Mouse (Mus musculus) liver, embryonic 15.5 days (tissue): ENCODE data around the gene Pde10a. TPM values are rescaled to one million over a fixed set of nuclear protein-coding genes. Genes with fewer than 3 reads are reported as not detected.

Experiments
- ATAC-seq: fragments of 200-750 bp; cut with Nextera tagmentation; 2 replicates; pipeline ENCODE4 v1.8.0; 2017; ENCODE audit warnings: moderate number of reproducible peaks, mild to moderate bottlenecking, moderate library complexity; ENCODE audit not compliant: insufficient read depth
- H3K27ac ChIP-seq: fragments of 300-500 bp; sonication (generic); replicated peaks from 2 replicates; pipeline ENCODE4 v1.5.1; 2015; ENCODE audit warnings: mild to moderate bottlenecking, inconsistent platforms
- H3K27me3 ChIP-seq: fragments of 300-500 bp; sonication (generic); 2 replicates; pipeline ENCODE4 v1.6.1; 2015; ENCODE audit warnings: mild to moderate bottlenecking, inconsistent platforms
- H3K36me3 ChIP-seq: fragments of 300-500 bp; sonication (generic); replicated peaks from 2 replicates; pipeline ENCODE4 v1.6.1; 2015; ENCODE audit warnings: moderate library complexity, mild to moderate bottlenecking, inconsistent platforms
- H3K4me1 ChIP-seq: fragments of 300-500 bp; sonication (generic); replicated peaks from 2 replicates; pipeline ENCODE4 v1.6.1; 2015; ENCODE audit warnings: inconsistent platforms
- H3K4me2 ChIP-seq: fragments of 300-500 bp; sonication (generic); 2 replicates; pipeline ENCODE4 v1.6.1; 2015; ENCODE audit warnings: moderate library complexity, mild to moderate bottlenecking, inconsistent platforms
- H3K4me3 ChIP-seq: fragments of 300-500 bp; sonication (generic); replicated peaks from 2 replicates; pipeline ENCODE4 v1.5.1; 2015; ENCODE audit warnings: mild to moderate bottlenecking, inconsistent platforms
- H3K9ac ChIP-seq: fragments of 300-500 bp; sonication (generic); 2 replicates; pipeline ENCODE4 v1.6.1; 2015; ENCODE audit warnings: moderate library complexity, mild to moderate bottlenecking, inconsistent platforms
- H3K9me3 ChIP-seq: fragments of 300-500 bp; sonication (generic); replicated peaks from 2 replicates; pipeline ENCODE4 v1.6.1; 2016; ENCODE audit warnings: inconsistent platforms
- WGBS: fragments of 180-500 bp; shearing (Covaris S2); methylation state at CpG from one replicate; pipeline ENCODE4 v1.1.7; 2015; ENCODE audit warnings: mixed read lengths; ENCODE audit not compliant: insufficient replicate concordance; 5-methylcytosine and 5-hydroxymethylcytosine counted together
- polyA plus RNA-seq: library from polyadenylated mRNA; unstranded; fragments of >200 nt; fragmentation: Nextera tagmentation; extraction: Ambion mirVana; gene quantifications from 2 replicates; pipeline ENCODE4 v1.2.1, GENCODE M21; 2015

Gene Pde10a
- polyA plus RNA-seq, 1 experiment from 2014 or later, result 0.67 TPM

DNA sequence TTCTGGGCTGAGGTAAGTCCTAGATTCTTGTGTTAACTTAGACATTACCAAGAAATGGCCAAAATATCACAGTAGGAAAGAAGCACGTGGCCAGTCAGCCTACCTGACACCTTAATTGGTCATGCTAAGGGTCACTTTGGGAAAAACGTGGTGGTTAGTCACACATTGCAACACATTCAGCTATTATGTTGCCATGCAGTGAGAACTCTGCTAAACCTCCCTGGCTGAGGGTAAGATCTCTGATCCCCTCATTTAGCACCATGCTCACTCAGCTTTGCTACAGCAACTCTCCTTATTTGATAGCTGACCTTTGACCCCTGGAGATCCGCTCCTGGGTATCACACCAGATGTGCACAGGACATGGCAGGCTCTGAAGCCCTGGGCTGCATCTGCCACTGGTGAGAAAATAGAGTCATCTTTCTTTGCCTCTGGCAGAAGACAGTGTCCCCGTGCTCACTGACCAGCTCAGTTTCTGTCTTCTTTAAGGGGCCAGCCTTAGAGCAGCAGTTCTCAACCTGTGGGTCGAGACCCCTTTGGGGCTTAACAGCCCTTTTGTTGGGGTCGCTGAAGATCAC lies 449.7 kb downstream of the Pde10a start:
- Histone ChIP-seq H3K4me2 (no peak overlapping the region), H3K9ac (no peak overlapping the region), H3K4me1 (no peaks in the 10 kb centered on the region), H3K4me3 (no peak overlapping the region), H3K36me3 (no peaks in the 10 kb centered on the region), H3K27me3 (no peaks in the 10 kb centered on the region), H3K9me3 (no peaks in the 10 kb centered on the region), H3K27ac (no peak overlapping the region)
- ATAC-seq, result no peak
- 47% methylated on average over 6 of the region's 6 CpGs for WGBS

DNA sequence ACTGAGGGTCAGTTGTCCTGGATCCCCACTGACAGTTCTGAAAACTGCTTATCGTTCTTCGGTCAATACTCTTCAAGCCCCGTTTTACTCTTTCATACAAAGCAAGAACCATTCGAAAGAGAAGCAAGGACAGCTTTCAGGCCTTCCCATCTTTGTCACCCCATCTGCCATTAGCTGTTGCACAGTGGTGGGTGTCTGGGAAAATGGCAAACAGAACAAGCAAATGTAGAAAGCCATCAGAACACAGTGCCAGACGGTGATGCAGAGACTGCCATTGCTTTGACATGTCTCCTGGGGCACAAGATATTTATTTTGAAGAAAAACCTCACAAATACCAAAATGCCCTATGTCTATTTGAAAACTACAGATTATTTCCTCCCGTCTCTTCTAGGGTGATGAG lies 451.6 kb downstream of the Pde10a start:
- ATAC-seq, result no peak
- no peaks in the 10 kb centered on the region for H3K36me3 ChIP-seq
- H3K4me1 ChIP-seq, result no peaks in the 10 kb centered on the region
- no peak overlapping the region for H3K4me3 ChIP-seq
- H3K4me2 ChIP-seq, result no peak overlapping the region
- H3K27ac ChIP-seq, result no peak overlapping the region
- no peaks in the 10 kb centered on the region for H3K27me3 ChIP-seq
- no peaks in the 10 kb centered on the region for H3K9me3 ChIP-seq
- H3K9ac ChIP-seq, result no peak overlapping the region
- WGBS, result 71% methylated on average over 6 of the region's 6 CpGs

DNA sequence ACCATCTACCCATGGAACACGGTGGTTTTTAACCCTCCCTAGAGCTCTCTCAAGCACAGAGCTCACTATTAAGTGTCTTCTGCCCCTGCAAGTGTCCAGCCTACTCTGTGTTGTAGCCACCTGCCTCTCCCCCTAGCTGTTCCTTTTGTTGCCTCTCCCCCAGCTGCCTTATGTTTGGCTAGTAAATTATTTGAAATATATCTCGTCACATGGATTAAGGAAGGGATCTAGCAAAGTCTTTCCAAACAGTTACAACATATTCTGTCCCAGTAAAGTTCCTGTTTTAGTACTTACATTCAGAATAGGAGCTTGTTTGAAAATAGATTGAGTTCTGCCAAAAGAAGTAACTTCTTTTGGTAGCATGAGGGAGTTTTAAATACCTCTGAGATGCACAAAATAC lies 452.1 kb downstream of the Pde10a start:
- WGBS, result 52% methylated on average over 2 of the region's 2 CpGs
- no peaks in the 10 kb centered on the region for H3K4me1 ChIP-seq

DNA sequence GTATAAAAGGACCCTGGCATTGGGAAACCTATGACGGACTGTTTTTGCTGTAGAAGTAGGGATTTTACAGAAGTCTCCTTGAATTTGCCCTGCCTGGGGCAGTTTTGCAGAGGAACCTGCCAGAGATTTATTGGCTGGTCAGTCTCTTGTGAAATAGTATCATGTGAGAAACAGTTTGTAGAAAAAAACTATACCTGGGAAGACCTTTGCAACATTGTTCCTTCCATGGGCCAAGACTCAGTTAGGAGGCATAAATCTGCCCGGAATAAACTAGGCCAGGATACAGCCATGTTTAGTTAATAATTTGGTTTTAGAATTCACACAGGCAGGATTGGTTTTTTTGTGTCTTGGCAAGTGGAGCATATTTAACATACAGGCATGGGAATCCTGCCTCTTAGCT lies 458.4 kb downstream of the Pde10a start:
- 69% methylated on average over 2 of the region's 2 CpGs for WGBS
- Histone ChIP-seq H3K4me2 (no peak overlapping the region), H3K9me3 (no peaks in the 10 kb centered on the region), H3K4me3 (no peak overlapping the region), H3K4me1 (no peaks in the 10 kb centered on the region), H3K27me3 (no peaks in the 10 kb centered on the region), H3K36me3 (no peaks in the 10 kb centered on the region), H3K9ac (no peak overlapping the region), H3K27ac (no peak overlapping the region)
- ATAC-seq, result no peak

More for the DNA sequence above, 452.1 kb downstream of the Pde10a start:
- Histone ChIP-seq H3K36me3 (no peaks in the 10 kb centered on the region), H3K9me3 (no peaks in the 10 kb centered on the region), H3K9ac (no peak overlapping the region), H3K27ac (no peak overlapping the region), H3K4me2 (no peak overlapping the region), H3K27me3 (no peaks in the 10 kb centered on the region), H3K4me3 (no peak overlapping the region)
- no peak for ATAC-seq

DNA sequence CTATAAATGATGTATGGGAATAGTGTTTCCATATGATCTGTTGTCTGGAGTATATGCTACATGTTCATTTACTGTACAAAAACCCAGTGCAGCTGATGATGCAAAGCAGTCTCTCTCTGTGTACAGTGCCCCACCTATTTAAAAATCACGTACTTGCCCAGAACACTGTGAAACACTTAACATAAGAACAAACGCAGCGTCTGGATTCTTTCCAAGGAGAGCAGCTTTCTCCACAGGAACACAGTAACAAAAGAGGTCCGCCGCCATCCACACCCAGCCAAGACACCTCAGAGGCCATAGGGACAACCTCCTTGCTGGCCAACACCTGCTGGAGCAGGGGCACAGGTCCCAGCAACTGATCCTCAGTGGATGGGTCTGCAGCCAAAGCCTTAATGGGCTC lies 460.5 kb downstream of the Pde10a start:
- no peak overlapping the region for H3K4me2 ChIP-seq
- no peaks in the 10 kb centered on the region for H3K9me3 ChIP-seq
- no peak overlapping the region for H3K4me3 ChIP-seq
- no peaks in the 10 kb centered on the region for H3K4me1 ChIP-seq
- WGBS, result 63% methylated on average over 5 of the region's 5 CpGs
- no peaks in the 10 kb centered on the region for H3K36me3 ChIP-seq
- H3K27ac ChIP-seq, result no peak overlapping the region
- H3K9ac ChIP-seq, result no peak overlapping the region
- no peak for ATAC-seq
- no peaks in the 10 kb centered on the region for H3K27me3 ChIP-seq

DNA sequence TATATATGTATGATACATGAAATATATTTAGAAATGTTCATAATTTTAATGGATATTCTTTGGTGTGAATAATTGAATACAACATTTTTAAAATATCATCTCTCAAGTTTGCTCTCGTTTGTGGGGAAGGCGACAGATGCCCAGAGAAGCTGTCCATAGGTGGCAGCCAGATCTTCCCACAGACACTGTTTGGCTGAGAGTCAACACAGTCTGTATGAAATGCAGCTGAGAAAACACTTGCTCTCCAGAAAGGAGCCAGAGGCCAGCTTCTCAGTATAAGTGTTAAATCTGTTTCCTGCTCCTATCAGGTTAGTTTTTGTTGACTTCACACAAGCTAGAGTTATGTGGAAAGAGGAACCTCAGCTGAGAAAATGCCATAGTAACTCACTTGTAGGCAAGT lies 461.4 kb downstream of the Pde10a start:
- no peaks in the 10 kb centered on the region for H3K4me1 ChIP-seq
- H3K4me3 ChIP-seq, result no peak overlapping the region
- no peak overlapping the region for H3K4me2 ChIP-seq
- no peaks in the 10 kb centered on the region for H3K27me3 ChIP-seq
- H3K9me3 ChIP-seq, result no peaks in the 10 kb centered on the region
- no peak overlapping the region for H3K9ac ChIP-seq
- H3K27ac ChIP-seq, result no peak overlapping the region
- 72% methylated on average over 2 of the region's 2 CpGs for WGBS
- ATAC-seq, result no peak
- H3K36me3 ChIP-seq, result no peaks in the 10 kb centered on the region

DNA sequence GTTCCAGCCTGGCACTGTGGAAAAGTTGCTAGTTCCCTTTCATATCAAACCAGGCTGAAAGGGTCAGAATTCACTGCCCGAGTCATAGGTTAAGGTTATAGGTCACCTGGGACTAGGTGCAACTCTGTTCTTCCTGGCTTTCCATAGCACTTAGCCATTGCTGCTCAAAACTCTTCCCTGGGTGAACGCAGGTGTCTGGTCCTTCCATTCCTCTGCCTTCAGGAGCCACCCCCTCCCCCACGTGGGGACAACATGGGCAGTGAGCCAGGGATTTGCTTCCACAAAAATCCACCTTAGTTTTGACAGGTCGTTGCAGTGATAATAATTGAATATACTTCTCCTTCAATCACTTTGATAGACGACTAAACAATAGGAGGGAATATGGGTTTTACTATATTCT lies 462.2 kb downstream of the Pde10a start:
- H3K4me2 ChIP-seq, result no peak overlapping the region
- 49% methylated on average over 5 of the region's 5 CpGs for WGBS
- no peaks in the 10 kb centered on the region for H3K27me3 ChIP-seq
- no peaks in the 10 kb centered on the region for H3K4me1 ChIP-seq
- H3K27ac ChIP-seq, result no peak overlapping the region
- no peak overlapping the region for H3K9ac ChIP-seq
- no peak for ATAC-seq
- no peaks in the 10 kb centered on the region for H3K9me3 ChIP-seq
- H3K36me3 ChIP-seq, result no peaks in the 10 kb centered on the region
- no peak overlapping the region for H3K4me3 ChIP-seq

DNA sequence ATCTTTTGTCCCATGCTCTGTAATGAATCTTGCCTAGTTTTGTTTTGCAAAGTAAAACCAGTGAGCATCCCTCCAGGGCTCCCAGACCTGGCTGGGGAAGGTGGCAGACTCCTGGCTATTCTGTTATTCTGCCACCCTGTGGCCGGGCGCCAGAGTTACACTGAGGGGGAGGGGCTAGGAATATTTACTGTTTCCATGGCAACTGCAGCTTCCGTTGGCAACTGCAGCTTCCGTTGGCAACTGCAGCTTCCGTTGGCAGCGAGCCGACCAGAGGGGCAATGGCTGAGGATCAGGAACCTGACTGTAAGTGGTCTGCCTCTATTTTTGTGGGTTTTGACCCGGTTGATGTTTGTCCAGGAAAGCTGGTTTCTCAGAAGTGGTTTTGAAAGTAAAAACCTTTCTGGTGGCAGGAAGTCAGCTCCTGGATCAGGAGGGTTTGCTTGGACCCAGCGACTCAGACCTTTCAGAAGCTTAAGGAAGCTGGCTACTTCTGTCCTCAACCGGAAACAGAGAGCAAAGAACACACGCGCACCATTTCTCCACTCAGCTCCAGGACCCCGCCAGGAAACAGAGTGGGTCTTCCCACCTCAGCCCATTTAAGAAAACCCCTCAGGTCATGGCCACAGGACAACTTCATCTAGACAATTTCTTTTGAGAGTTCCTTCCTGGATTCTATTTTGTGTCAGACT lies 463.1 kb downstream of the Pde10a start, which contains the start of gene 1700010I14Rik:
Gene 1700010I14Rik, plus strand, starts transcription at position 215 of the 689 bp plus-strand sequence.
- no peaks in the 10 kb centered on the region for H3K27me3 ChIP-seq
- H3K4me1 ChIP-seq, result no peaks in the 10 kb centered on the region
- no peaks in the 10 kb centered on the region for H3K9me3 ChIP-seq
- H3K36me3 ChIP-seq, result no peaks in the 10 kb centered on the region
- peak within 1 kb of the TSS; percentile 53 for H3K4me3 ChIP-seq
- WGBS, result 2% methylated on average over 13 of the region's 13 CpGs
- ATAC-seq, result peak; percentile 34; the same call in 1 of the 2 replicates
- H3K27ac ChIP-seq, result no peak within 1 kb of the TSS; the same call in 1 of the 2 replicates
- H3K4me2 ChIP-seq, result peak within 1 kb of the TSS; percentile 57
- H3K9ac ChIP-seq, result 0 out of 2 replicates have a peak within 1 kb of the TSS, but pooled peaks have one; percentile 21

DNA sequence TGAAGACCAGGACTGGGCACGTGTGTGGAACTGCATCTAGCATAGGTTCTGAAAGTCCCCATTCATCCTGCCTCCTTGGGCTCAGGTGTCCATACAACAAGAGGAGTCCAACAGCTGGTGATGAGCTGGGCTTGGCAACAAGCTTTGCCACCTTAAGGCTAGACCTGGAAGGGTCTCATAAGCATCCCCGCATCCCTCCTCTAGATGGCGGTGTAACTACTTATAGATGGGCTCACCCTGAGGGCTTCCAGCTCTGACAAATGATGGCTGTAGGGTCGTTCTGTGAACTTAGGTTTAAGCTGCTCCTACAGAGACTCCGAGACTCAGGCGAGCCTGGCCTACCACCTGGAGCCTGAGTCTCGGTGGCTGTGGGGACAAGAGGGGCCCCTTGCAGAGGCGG lies 466.0 kb downstream of the Pde10a start:
- H3K27me3 ChIP-seq, result no peaks in the 10 kb centered on the region
- ATAC-seq, result no peak
- H3K36me3 ChIP-seq, result no peaks in the 10 kb centered on the region
- H3K9ac ChIP-seq, result no peak overlapping the region
- H3K4me1 ChIP-seq, result no peaks in the 10 kb centered on the region
- H3K4me2 ChIP-seq, result no peak overlapping the region
- no peak overlapping the region for H3K4me3 ChIP-seq
- H3K9me3 ChIP-seq, result no peaks in the 10 kb centered on the region
- 34% methylated on average over 8 of the region's 8 CpGs for WGBS
- no peak overlapping the region for H3K27ac ChIP-seq

DNA sequence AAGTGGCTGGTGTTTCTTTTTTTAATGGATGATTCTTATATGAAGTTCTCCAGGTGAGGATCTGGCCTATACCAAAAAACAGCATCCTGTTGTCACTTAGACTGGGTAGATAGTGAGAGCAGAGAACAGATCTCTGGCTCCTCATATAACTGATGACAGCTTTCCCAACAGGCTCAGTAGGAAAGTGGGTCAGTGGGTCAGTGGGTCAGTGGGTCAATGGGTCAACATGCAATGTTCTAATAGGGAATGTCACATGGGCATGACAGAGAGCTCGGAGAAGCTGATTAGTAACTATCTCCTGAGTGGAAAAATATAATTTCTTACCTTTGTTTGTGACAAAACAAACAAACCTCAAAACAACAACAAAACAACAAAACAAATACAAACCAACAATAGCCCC lies 470.2 kb downstream of the Pde10a start:
- Histone ChIP-seq H3K4me2 (no peak overlapping the region), H3K9ac (no peak overlapping the region), H3K9me3 (no peaks in the 10 kb centered on the region), H3K4me1 (no peaks in the 10 kb centered on the region), H3K4me3 (no peak overlapping the region), H3K27ac (no peak overlapping the region), H3K27me3 (no peaks in the 10 kb centered on the region), H3K36me3 (no peaks in the 10 kb centered on the region)
- WGBS, result 54% methylated on average over 1 of the region's 1 CpGs
- ATAC-seq, result no peak

DNA sequence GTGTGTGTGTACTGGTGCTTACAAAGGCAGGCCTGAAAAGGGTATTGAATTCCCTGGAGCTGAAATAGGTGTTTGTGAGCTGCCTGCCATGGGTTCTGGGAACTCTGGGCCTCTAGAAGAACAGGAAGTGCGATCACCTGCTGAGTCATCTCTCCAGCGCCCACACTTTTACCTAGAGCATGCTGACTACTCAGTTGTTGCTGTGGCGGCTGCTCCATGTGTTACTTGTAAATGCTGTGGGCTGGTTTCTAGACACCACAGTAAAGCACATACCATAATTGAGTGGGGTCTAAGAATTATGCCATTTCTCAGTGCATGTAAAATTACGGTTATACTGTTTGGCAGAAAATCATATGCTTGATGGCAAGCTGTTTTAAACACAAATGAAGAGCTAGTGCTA lies 477.3 kb downstream of the Pde10a start:
- H3K4me1 ChIP-seq, result no peaks in the 10 kb centered on the region
- no peaks in the 10 kb centered on the region for H3K36me3 ChIP-seq
- ATAC-seq, result no peak
- no peak overlapping the region for H3K4me3 ChIP-seq
- H3K9me3 ChIP-seq, result no peaks in the 10 kb centered on the region
- H3K27ac ChIP-seq, result no peak overlapping the region
- no peak overlapping the region for H3K4me2 ChIP-seq
- no peaks in the 10 kb centered on the region for H3K27me3 ChIP-seq
- no peak overlapping the region for H3K9ac ChIP-seq
- 36% methylated on average over 4 of the region's 4 CpGs for WGBS

DNA sequence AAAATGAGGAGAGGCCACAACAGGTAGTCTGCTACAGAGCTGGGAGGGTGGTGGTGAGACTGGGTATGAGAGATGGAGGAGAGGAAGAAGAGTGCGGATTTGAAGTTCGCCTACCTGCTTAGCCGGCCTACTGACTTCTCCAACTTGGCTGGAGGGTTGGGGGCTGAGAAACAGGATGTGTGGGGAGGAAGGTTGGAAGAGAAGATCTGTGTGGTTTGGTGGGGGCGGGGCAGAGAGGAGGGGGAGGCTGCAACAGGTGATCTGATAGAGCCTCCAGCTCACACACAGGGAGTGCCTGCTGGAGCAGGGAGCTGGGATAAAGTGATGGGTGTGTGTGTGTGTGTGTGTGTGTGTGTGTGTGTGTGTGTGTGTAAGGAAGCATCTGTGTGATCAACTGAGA lies 479.3 kb downstream of the Pde10a start:
- Histone ChIP-seq H3K4me1 (no peaks in the 10 kb centered on the region), H3K36me3 (no peaks in the 10 kb centered on the region), H3K27me3 (no peaks in the 10 kb centered on the region), H3K9me3 (no peaks in the 10 kb centered on the region), H3K4me3 (no peak overlapping the region), H3K9ac (no peak overlapping the region), H3K4me2 (no peak overlapping the region), H3K27ac (no peak overlapping the region)
- 55% methylated on average over 4 of the region's 4 CpGs for WGBS
- ATAC-seq, result no peak
